ENCODE assay signal across 24 mouse cellular contexts in genomic region chr1:187868427-187868826, GRCm38 (mm10).
DNase-seq lines count a peak whose midpoint lies in the region; ATAC-seq and TF ChIP-seq lines count a peak whose summit lies in the region.
"Had no signal": no experiment of that assay in that cellular context is flagged by ENCODE, and none has a peak within 500 bp of the region (broad histone marks: within the 10 kb centered on the region; RNA-seq: fewer than 3 reads in every experiment).

No protein-coding gene starts in this region.

- no peak overlapping the region for H3K4me2 ChIP-seq in heart, embryonic 12.5 days
- H3K4me2 ChIP-seq in midbrain, embryonic 11.5 days: no peak overlapping the region
- H3K4me2 ChIP-seq in liver, postnatal 0 days (ENCODE audit: low read depth, low read length): no peak overlapping the region
- H3K4me2 ChIP-seq in forebrain, embryonic 15.5 days (replicated peaks): no peak overlapping the region
- H3K4me2 ChIP-seq: embryonic facial prominence, embryonic 12.5 days; embryonic facial prominence, embryonic 15.5 days; heart, embryonic 11.5 days; hindbrain, embryonic 14.5 days had no signal

- 77% methylated on average over 7 of the region's 7 CpGs for WGBS in heart, embryonic 12.5 days
- WGBS in midbrain, embryonic 11.5 days: 87% methylated on average over 7 of the region's 7 CpGs
- WGBS in midbrain, embryonic 10.5 days: 87% methylated on average over 7 of the region's 7 CpGs
- 40% methylated on average over 7 of the region's 7 CpGs for WGBS in liver, postnatal 0 days (ENCODE audit: insufficient replicate concordance)
- WGBS in forebrain, embryonic 15.5 days: 65% methylated on average over 7 of the region's 7 CpGs

- ATAC-seq in heart, embryonic 12.5 days (ENCODE audit: insufficient number of reproducible peaks, low FRiP score): no peak
- ATAC-seq in midbrain, embryonic 11.5 days (ENCODE audit: low FRiP score): no peak
- peak; percentile 45 to 92; a peak in 3 of 4 replicates for ATAC-seq in hematopoietic stem cell, adult 5-6 weeks (replicated peaks in 1 of 2; ENCODE audit: insufficient read depth in 1 of 2, low FRiP score in 2 of 2, low TSS enrichment in 1 of 2, low read depth in 1 of 2, poor library complexity in 2 of 2, severe bottlenecking in 2 of 2)
- ATAC-seq in liver, postnatal 0 days: no peak
- ATAC-seq in forebrain, embryonic 15.5 days (replicated peaks): no peak
- ATAC-seq: activated CD4-positive, CD25-positive, alpha-beta regulatory T cell, adult 4 months; forebrain, embryonic 14.5 days; hindbrain, postnatal 0 days; inflammation-experienced regulatory T-cells, adult 6 months; intestine, embryonic 16.5 days had no signal

- H3K9me3 ChIP-seq in heart, embryonic 12.5 days (replicated peaks): no peaks in the 10 kb centered on the region
- no peaks in the 10 kb centered on the region for H3K9me3 ChIP-seq in midbrain, embryonic 11.5 days (ENCODE audit: control insufficient read depth, low read length)
- no peaks in the 10 kb centered on the region for H3K9me3 ChIP-seq in midbrain, embryonic 10.5 days (replicated peaks)
- no peaks in the 10 kb centered on the region for H3K9me3 ChIP-seq in liver, postnatal 0 days (ENCODE audit: low read length)
- H3K9me3 ChIP-seq in forebrain, embryonic 15.5 days: no peaks in the 10 kb centered on the region
- H3K9me3 ChIP-seq: embryonic facial prominence, embryonic 12.5 days; embryonic facial prominence, embryonic 15.5 days had no signal

- H3K9ac ChIP-seq in heart, embryonic 12.5 days: no peak overlapping the region
- H3K9ac ChIP-seq in midbrain, embryonic 11.5 days (ENCODE audit: low read length): no peak overlapping the region
- H3K9ac ChIP-seq in liver, postnatal 0 days (replicated peaks): no peak overlapping the region
- H3K9ac ChIP-seq in forebrain, embryonic 15.5 days (replicated peaks): no peak overlapping the region
- H3K9ac ChIP-seq: embryonic facial prominence, embryonic 12.5 days; embryonic facial prominence, embryonic 15.5 days; hindbrain, embryonic 14.5 days had no signal

- no peak for TF ChIP-seq CTCF in liver, postnatal 0 days (IDR thresholded peaks at IDR 0.05; ENCODE audit: low read depth)

- H3K27me3 ChIP-seq in heart, embryonic 12.5 days (replicated peaks): no peaks in the 10 kb centered on the region
- no peaks in the 10 kb centered on the region for H3K27me3 ChIP-seq in midbrain, embryonic 11.5 days (ENCODE audit: control insufficient read depth, insufficient read depth, low read length)
- H3K27me3 ChIP-seq in midbrain, embryonic 10.5 days (ENCODE audit: low read depth, poor library complexity, severe bottlenecking): no peaks in the 10 kb centered on the region
- no peaks in the 10 kb centered on the region for H3K27me3 ChIP-seq in liver, postnatal 0 days (ENCODE audit: insufficient read depth, low read length)
- H3K27me3 ChIP-seq in forebrain, embryonic 15.5 days: no peaks in the 10 kb centered on the region
- H3K27me3 ChIP-seq: embryonic facial prominence, embryonic 12.5 days; embryonic facial prominence, embryonic 15.5 days had no signal

- peaks cover 35% of the 10 kb centered on the region for H3K4me1 ChIP-seq in heart, embryonic 12.5 days (replicated peaks)
- H3K4me1 ChIP-seq in midbrain, embryonic 11.5 days (ENCODE audit: control insufficient read depth, insufficient read depth, low read length): no peaks in the 10 kb centered on the region
- H3K4me1 ChIP-seq in midbrain, embryonic 10.5 days: peaks cover 3% of the 10 kb centered on the region
- no peaks in the 10 kb centered on the region for H3K4me1 ChIP-seq in liver, postnatal 0 days (ENCODE audit: insufficient read depth)
- no peaks in the 10 kb centered on the region for H3K4me1 ChIP-seq in forebrain, embryonic 15.5 days
- H3K4me1 ChIP-seq: embryonic facial prominence, embryonic 12.5 days; embryonic facial prominence, embryonic 15.5 days had no signal

- H3K4me3 ChIP-seq in heart, embryonic 12.5 days: no peak overlapping the region
- H3K4me3 ChIP-seq in midbrain, embryonic 11.5 days (ENCODE audit: low read depth, low read length): no peak overlapping the region
- no peak overlapping the region for H3K4me3 ChIP-seq in midbrain, embryonic 10.5 days
- H3K4me3 ChIP-seq in liver, postnatal 0 days (ENCODE audit: low read depth, low read length): no peak overlapping the region
- H3K4me3 ChIP-seq in forebrain, embryonic 15.5 days: no peak overlapping the region
- H3K4me3 ChIP-seq: embryonic facial prominence, embryonic 12.5 days; embryonic facial prominence, embryonic 15.5 days had no signal

- no peak for DNase-seq in heart, adult 8-10 months (ENCODE audit: low spot score)
- peak; percentile 33 for DNase-seq in midbrain, embryonic 11.5 days (ENCODE audit: low spot score, missing footprints)
- no peak for DNase-seq in midbrain, embryonic 10.5 days (ENCODE audit: low spot score)
- DNase-seq in liver, postnatal 0 days: no peak
- DNase-seq: adrenal gland, adult 8-10 months; adrenal gland, postnatal 25 days; cerebellum, adult 11-12 months; cerebellum, adult 8-10 months; cerebellum, postnatal 10 days; cerebellum, postnatal 36 days; gastrocnemius, postnatal 25 days; kidney, adult 18-20 months had no signal

- peak overlapping the region; percentile 26; the same call in 1 of the 2 replicates for H3K27ac ChIP-seq in heart, embryonic 12.5 days (ENCODE audit: poor library complexity, severe bottlenecking)
- H3K27ac ChIP-seq in midbrain, embryonic 11.5 days (ENCODE audit: low read depth, low read length): no peak overlapping the region
- no peak overlapping the region for H3K27ac ChIP-seq in midbrain, embryonic 10.5 days (replicated peaks)
- H3K27ac ChIP-seq in liver, postnatal 0 days (ENCODE audit: low read depth): no peak overlapping the region
- no peak overlapping the region for H3K27ac ChIP-seq in forebrain, embryonic 15.5 days (replicated peaks)
- H3K27ac ChIP-seq: embryonic facial prominence, embryonic 12.5 days; embryonic facial prominence, embryonic 15.5 days; hindbrain, embryonic 14.5 days; hindbrain, postnatal 0 days had no signal

- TF ChIP-seq EP300 in liver, postnatal 0 days (IDR thresholded peaks at IDR 0.05; ENCODE audit: low read depth): no peak

- no peaks in the 10 kb centered on the region for H3K36me3 ChIP-seq in heart, embryonic 12.5 days
- no peaks in the 10 kb centered on the region for H3K36me3 ChIP-seq in midbrain, embryonic 11.5 days (ENCODE audit: control insufficient read depth, insufficient read depth, low read length)
- no peaks in the 10 kb centered on the region for H3K36me3 ChIP-seq in midbrain, embryonic 10.5 days
- no peaks in the 10 kb centered on the region for H3K36me3 ChIP-seq in liver, postnatal 0 days (replicated peaks; ENCODE audit: insufficient read depth, low read length)
- no peaks in the 10 kb centered on the region for H3K36me3 ChIP-seq in forebrain, embryonic 15.5 days
- H3K36me3 ChIP-seq: embryonic facial prominence, embryonic 12.5 days; embryonic facial prominence, embryonic 15.5 days had no signal

Comparison
In these comparisons a context has a peak if more than half of its experiments do, and no peak if none do; other contexts are left out.
1. ATAC-seq: peak in hematopoietic stem cell, adult 5-6 weeks (2 of 2); none in heart, embryonic 12.5 days (single experiment), midbrain, embryonic 11.5 days (single experiment), liver, postnatal 0 days (single experiment) and forebrain, embryonic 15.5 days (single experiment).